Comparison of ENCODE assay signal across 8 mouse cellular contexts in the genomic region with DNA sequence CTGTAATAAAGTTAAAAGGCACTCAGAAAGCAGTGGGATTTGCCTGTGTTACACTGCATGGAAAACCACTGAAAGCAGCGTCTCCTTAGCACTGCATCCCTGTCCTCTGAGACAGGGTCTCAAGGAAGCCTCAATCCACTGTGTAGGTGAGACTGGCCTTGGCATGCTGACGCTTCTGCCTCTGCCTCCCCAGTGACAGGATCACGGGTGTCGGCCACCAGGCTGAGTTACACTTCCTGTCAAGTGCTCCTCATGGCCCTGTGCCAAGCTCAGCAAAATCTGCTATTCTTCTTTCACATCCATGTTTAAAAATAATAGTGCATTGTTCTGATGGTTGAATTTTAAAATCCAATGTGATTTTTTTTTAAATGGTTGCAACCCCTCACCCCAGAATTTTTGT. TPM values are rescaled to one million over a fixed set of nuclear protein-coding genes. Genes with fewer than 3 reads are reported as not detected.
A peak's percentile ranks its signal among the peaks of the same experiment; 100 is the strongest.
DNase-seq lines count a peak whose midpoint lies in the region; ATAC-seq and TF ChIP-seq lines count a peak whose summit lies in the region.
"Had no signal": no experiment of that assay in that cellular context is flagged by ENCODE, and none has a peak within 500 bp of the region (broad histone marks: within the 10 kb centered on the region; RNA-seq: fewer than 3 reads in every experiment).

No protein-coding gene starts in this region.

- H3K27ac ChIP-seq in limb, embryonic 15.5 days: peak overlapping the region; percentile 22; the same call in 1 of the 2 replicates
- H3K27ac ChIP-seq in limb, embryonic 10.5 days: no peak overlapping the region
- no peak overlapping the region; the same call in 1 of the 2 replicates for H3K27ac ChIP-seq in kidney, adult 2 months (ENCODE audit: insufficient read depth, low read depth, low read length)
- H3K27ac ChIP-seq: liver, embryonic 13.5 days had no signal

- WGBS in limb, embryonic 15.5 days: 44% methylated on average over 4 of the region's 4 CpGs
- WGBS in limb, embryonic 10.5 days: 75% methylated on average over 4 of the region's 4 CpGs
- 37% methylated on average over 4 of the region's 4 CpGs for WGBS in kidney, adult 2 months

- H3K9me3 ChIP-seq in limb, embryonic 15.5 days: no peaks in the 10 kb centered on the region
- no peaks in the 10 kb centered on the region for H3K9me3 ChIP-seq in limb, embryonic 10.5 days (replicated peaks)
- H3K9me3 ChIP-seq: liver, embryonic 13.5 days had no signal

- H3K4me2 ChIP-seq in limb, embryonic 15.5 days: no peak overlapping the region
- H3K4me2 ChIP-seq: liver, embryonic 13.5 days had no signal

- peaks cover 19% of the 10 kb centered on the region for H3K4me1 ChIP-seq in limb, embryonic 15.5 days
- no peaks in the 10 kb centered on the region for H3K4me1 ChIP-seq in limb, embryonic 10.5 days
- no peaks in the 10 kb centered on the region for H3K4me1 ChIP-seq in kidney, adult 2 months (ENCODE audit: control insufficient read depth, insufficient read depth, low read length)
- H3K4me1 ChIP-seq: liver, embryonic 13.5 days had no signal

- peaks cover 73% of the 10 kb centered on the region for H3K36me3 ChIP-seq in limb, embryonic 15.5 days
- peaks cover 98% of the 10 kb centered on the region for H3K36me3 ChIP-seq in limb, embryonic 10.5 days
- peaks cover 5% of the 10 kb centered on the region; the same call in 1 of the 2 replicates for H3K36me3 ChIP-seq in kidney, adult 2 months (ENCODE audit: control insufficient read depth, insufficient read depth, low read length)

- no peak for DNase-seq in limb, embryonic 10.5 days (ENCODE audit: low spot score)
- peak; percentile 64 for DNase-seq in adrenal gland, adult 2 months
- peak; percentile 55 to 74 for DNase-seq in cerebellum, postnatal 25 days
- DNase-seq in kidney, adult 2 months: peak; percentile 86
- no peak for DNase-seq in embryo, embryonic 11 days
- DNase-seq: liver, embryonic 13.5 days had no signal

- no peaks in the 10 kb centered on the region for H3K27me3 ChIP-seq in limb, embryonic 15.5 days
- H3K27me3 ChIP-seq in limb, embryonic 10.5 days (ENCODE audit: low read depth, poor library complexity, severe bottlenecking): no peaks in the 10 kb centered on the region
- no peaks in the 10 kb centered on the region for H3K27me3 ChIP-seq in kidney, adult 2 months (replicated peaks; ENCODE audit: control insufficient read depth, insufficient read depth, low read length)
- H3K27me3 ChIP-seq: liver, embryonic 13.5 days had no signal

- no peak overlapping the region for H3K4me3 ChIP-seq in limb, embryonic 15.5 days
- no peak overlapping the region for H3K4me3 ChIP-seq in limb, embryonic 10.5 days
- no peak overlapping the region for H3K4me3 ChIP-seq in kidney, adult 2 months (ENCODE audit: insufficient read depth, low read depth, low read length)
- H3K4me3 ChIP-seq: liver, embryonic 13.5 days had no signal

- no peak for TF ChIP-seq POLR2A in kidney, adult 2 months (IDR thresholded peaks at IDR 0.05; ENCODE audit: low read depth, low read length)

- no peak for ATAC-seq in limb, embryonic 15.5 days (ENCODE audit: insufficient number of reproducible peaks, low FRiP score, low TSS enrichment, low read depth)
- ATAC-seq in megakaryocyte progenitor cell, adult 5-6 weeks (replicated peaks; ENCODE audit: poor library complexity): 0 out of 2 replicates have a peak, but pooled peaks have one; percentile 24

- TF ChIP-seq CTCF in kidney, adult 2 months (conservative IDR thresholded peaks at IDR 0.05; ENCODE audit: insufficient read depth, insufficient read length, low read depth, low read length): no peak

- 0 out of 2 replicates have a peak overlapping the region, but pooled peaks have one; percentile 14 for H3K9ac ChIP-seq in limb, embryonic 15.5 days
- H3K9ac ChIP-seq: liver, embryonic 13.5 days had no signal

RNA-seq across cellular contexts. Expression of a gene that starts 31.9 kb away (rescaled TPM):
- 21.9 and 22.5 TPM in 2 replicates for polyA plus RNA-seq in limb, embryonic 15.5 days (2015; fragmentation: Nextera tagmentation; extraction: Ambion mirVana)
- 18.0 and 19.0 TPM in 2 replicates for polyA plus RNA-seq in limb, embryonic 10.5 days (2016; fragmentation: Nextera tagmentation; extraction: Ambion mirVana)
- total RNA-seq in adrenal gland, adult 2 months (2021): 10 to 100 TPM in 1 of 2 experiments, 1 to 10 TPM in 1; 7.1 to 12.5 TPM
- 0.73 and 0.92 TPM in 2 replicates for polyA plus RNA-seq in adrenal gland, adult 2 months (2012; rRNA removed)
- 2.2 and 3.6 TPM in 2 replicates for polyA plus RNA-seq in kidney, adult 2 months (2012; rRNA removed)
- 16.9 and 22.0 TPM in 2 replicates for total RNA-seq in megakaryocyte progenitor cell, adult 5-6 weeks (2015)
- total RNA-seq in megakaryocyte progenitor cell, adult 5-6 weeks (2017): 15.6 and 21.3 TPM in 2 replicates

RNA-seq across cellular contexts. Expression of a gene that starts 32.0 kb away (rescaled TPM):
- 284 and 288 TPM in 2 replicates for polyA plus RNA-seq in limb, embryonic 15.5 days (2015; fragmentation: Nextera tagmentation; extraction: Ambion mirVana)
- polyA plus RNA-seq in limb, embryonic 10.5 days (2016; fragmentation: Nextera tagmentation; extraction: Ambion mirVana): 319 and 354 TPM in 2 replicates
- total RNA-seq in adrenal gland, adult 2 months (2021): 1,000 to 10,000 TPM in 1 of 2 experiments, 100 to 1,000 TPM in 1; 763 to 1,110 TPM
- polyA plus RNA-seq in adrenal gland, adult 2 months (2012; rRNA removed): 2,814 and 2,984 TPM in 2 replicates
- 253 and 261 TPM in 2 replicates for polyA plus RNA-seq in kidney, adult 2 months (2012; rRNA removed)
- 850 and 903 TPM in 2 replicates for total RNA-seq in megakaryocyte progenitor cell, adult 5-6 weeks (2015)
- 1,040 and 1,207 TPM in 2 replicates for total RNA-seq in megakaryocyte progenitor cell, adult 5-6 weeks (2017)

RNA-seq across cellular contexts. Expression of a gene that starts 41.6 kb away (rescaled TPM):
- 9.8 and 13.3 TPM in 2 replicates for polyA plus RNA-seq in limb, embryonic 15.5 days (2015; fragmentation: Nextera tagmentation; extraction: Ambion mirVana)
- 10.7 and 11.2 TPM in 2 replicates for polyA plus RNA-seq in limb, embryonic 10.5 days (2016; fragmentation: Nextera tagmentation; extraction: Ambion mirVana)
- total RNA-seq in adrenal gland, adult 2 months (2021): 1 to 10 TPM; 3.3 to 6.2 TPM
- polyA plus RNA-seq in adrenal gland, adult 2 months (2012; rRNA removed): 6.0 and 8.1 TPM in 2 replicates
- 6.3 and 7.2 TPM in 2 replicates for polyA plus RNA-seq in kidney, adult 2 months (2012; rRNA removed)
- 12.4 and 13.3 TPM in 2 replicates for total RNA-seq in megakaryocyte progenitor cell, adult 5-6 weeks (2015)
- total RNA-seq in megakaryocyte progenitor cell, adult 5-6 weeks (2017): 7.2 and 13.5 TPM in 2 replicates

Comparison
In these comparisons a context has a peak if more than half of its experiments do, and no peak if none do; other contexts are left out.
1. DNase-seq: peak in adrenal gland, adult 2 months (single experiment), cerebellum, postnatal 25 days (2 of 2) and kidney, adult 2 months (single experiment); none in limb, embryonic 10.5 days (single experiment) and embryo, embryonic 11 days (single experiment).